Mouse (Mus musculus) ES-Bruce4 (cell line): ENCODE results near the gene Amz1.

Experiments used
- CTCF ChIP-seq: IDR thresholded peaks from one replicate; pipeline ENCODE4 v1.8.1; 2011; ENCODE audit warnings: low read depth, low read length
- POLR2A ChIP-seq: IDR thresholded peaks from one replicate; pipeline ENCODE4 v1.8.1; 2011; ENCODE audit warnings: low read length; ENCODE audit not compliant: insufficient read depth

GRCm38 (mm10) chr5:140743706-140744131 is 19.8 kb downstream of the Amz1 start:
- TF ChIP-seq POLR2A = no peak
- TF ChIP-seq CTCF = peak; percentile 61
